Mouse (Mus musculus): ENCODE measurements around the gene Prkag1. TPM values are rescaled to one million over a fixed set of nuclear protein-coding genes. Genes with fewer than 3 reads are reported as not detected.
A peak's percentile ranks its signal among the peaks of the same experiment; 100 is the strongest.
"Not testable (repeated sequence)": the region's sequence is repeated elsewhere in the genome, so short reads cannot be mapped to it uniquely, and the experiment has no call there.

The Prkag1 gene
- total RNA-seq, 2 experiments from 2014 or later = 65.7 to 71.5 TPM

GRCm38 (mm10) chr15:98822147-98822546, 9.2 kb downstream of the Prkag1 start:
- no peak for DNase-seq

GRCm38 (mm10) chr15:98821403-98821802, 9.9 kb downstream of the Prkag1 start:
- DNase-seq = peak; percentile 42

GRCm38 (mm10) chr15:98820937-98821336, 10.4 kb downstream of the Prkag1 start:
- no peak for DNase-seq

- no peak for DNase-seq
These were observed 13.2 kb downstream of the Prkag1 start for GRCm38 (mm10) chr15:98818171-98818570.

GRCm38 (mm10) chr15:98812741-98813424, 18.4 kb downstream of the Prkag1 start:
- DNase-seq = no peak

GRCm38 (mm10) chr15:98810212-98810611, 21.1 kb downstream of the Prkag1 start:
- DNase-seq = not testable (repeated sequence)

- DNase-seq = no peak
These were observed 21.9 kb downstream of the Prkag1 start, which contains the start of gene Ddn for GRCm38 (mm10) chr15:98809390-98809789. Gene Ddn, minus strand, starts transcription at chr15:98809490.

GRCm38 (mm10) chr15:98808651-98809134, 22.6 kb downstream of the Prkag1 start:
- DNase-seq = no peak

GRCm38 (mm10) chr15:98807895-98808650, 23.2 kb downstream of the Prkag1 start:
- peak; percentile 47 for DNase-seq

GRCm38 (mm10) chr15:98806809-98807770, 24.2 kb downstream of the Prkag1 start:
- peak; percentile 29 for DNase-seq

- DNase-seq = peak; percentile 7
These were observed 25.1 kb downstream of the Prkag1 start for GRCm38 (mm10) chr15:98806071-98806808.

- peak; percentile 83 for DNase-seq
These were observed 25.8 kb downstream of the Prkag1 start for GRCm38 (mm10) chr15:98805324-98806040.

GRCm38 (mm10) chr15:98804054-98804453, 27.3 kb downstream of the Prkag1 start:
- peak; percentile 93 for DNase-seq

- DNase-seq = peak; percentile 16
These were observed 28.4 kb downstream of the Prkag1 start for GRCm38 (mm10) chr15:98802926-98803325.

- peak; percentile 91 for DNase-seq
These were observed 31.9 kb downstream of the Prkag1 start for GRCm38 (mm10) chr15:98799396-98799795.

GRCm38 (mm10) chr15:98798903-98799302, 32.4 kb downstream of the Prkag1 start:
- DNase-seq = no peak

- no peak for DNase-seq
These were observed 33.4 kb downstream of the Prkag1 start for GRCm38 (mm10) chr15:98797835-98798492.

- DNase-seq = peak; percentile 26
These were observed 34.3 kb downstream of the Prkag1 start for GRCm38 (mm10) chr15:98796803-98797595.

- DNase-seq = no peak
These were observed 38.1 kb downstream of the Prkag1 start for GRCm38 (mm10) chr15:98793141-98793698.
